Mouse (Mus musculus) stomach, embryonic 15.5 days (tissue): ENCODE results near the gene Slc30a10. TPM values are rescaled to one million over a fixed set of nuclear protein-coding genes. Genes with fewer than 3 reads are reported as not detected.

ENCODE experiments used
- ATAC-seq: fragments of 200-750 bp; cut with Nextera tagmentation; 2 replicates; pipeline ENCODE4 v1.8.0; 2017; ENCODE audit warnings: low read depth, moderate number of reproducible peaks, moderate TSS enrichment; ENCODE audit not compliant: insufficient read depth, low FRiP score
- H3K27ac ChIP-seq: fragments of 300-500 bp; sonication (generic); 2 replicates; pipeline ENCODE4 v1.5.1; 2015; ENCODE audit warnings: mild to moderate bottlenecking, inconsistent platforms
- H3K27me3 ChIP-seq: fragments of 300-500 bp; sonication (generic); replicated peaks from 2 replicates; pipeline ENCODE4 v1.6.1; 2015; ENCODE audit warnings: inconsistent platforms
- H3K36me3 ChIP-seq: fragments of 300-500 bp; sonication (generic); 2 replicates; pipeline ENCODE4 v1.6.1; 2015; ENCODE audit warnings: inconsistent platforms
- H3K4me1 ChIP-seq: fragments of 300-500 bp; sonication (generic); 2 replicates; pipeline ENCODE4 v1.6.1; 2015; ENCODE audit warnings: inconsistent platforms
- H3K4me2 ChIP-seq: fragments of 300-500 bp; sonication (generic); 2 replicates; pipeline ENCODE4 v1.6.1; 2015; ENCODE audit warnings: mild to moderate bottlenecking, inconsistent platforms
- H3K4me3 ChIP-seq: fragments of 300-500 bp; sonication (generic); replicated peaks from 2 replicates; pipeline ENCODE4 v1.5.1; 2015; ENCODE audit warnings: inconsistent platforms
- H3K9ac ChIP-seq: fragments of 300-500 bp; sonication (generic); 2 replicates; pipeline ENCODE4 v1.6.1; 2015; ENCODE audit warnings: inconsistent platforms
- H3K9me3 ChIP-seq: fragments of 300-500 bp; sonication (generic); 2 replicates; pipeline ENCODE4 v1.6.1; 2016; ENCODE audit warnings: inconsistent platforms
- WGBS: fragments of 180-500 bp; shearing (Covaris S2); methylation state at CpG from one replicate; pipeline ENCODE4 v1.1.7; 2015; 5-methylcytosine and 5-hydroxymethylcytosine counted together
- polyA plus RNA-seq: library from polyadenylated mRNA; unstranded; fragments of >200 nt; fragmentation: Nextera tagmentation; extraction: Ambion mirVana; gene quantifications from 2 replicates; pipeline ENCODE4 v1.2.1, GENCODE M21; 2015

Gene Slc30a10
- polyA plus RNA-seq, 1 experiment from 2014 or later: 1.6 TPM

- 65% methylated on average over 14 of the region's 14 CpGs for WGBS
- H3K27ac ChIP-seq: no peak overlapping the region
- no peaks in the 10 kb centered on the region for H3K4me1 ChIP-seq
- no peaks in the 10 kb centered on the region for H3K36me3 ChIP-seq
- ATAC-seq: no peak
- no peak overlapping the region for H3K9ac ChIP-seq
- no peak overlapping the region for H3K4me3 ChIP-seq
- H3K27me3 ChIP-seq: no peaks in the 10 kb centered on the region
- H3K9me3 ChIP-seq: no peaks in the 10 kb centered on the region
- H3K4me2 ChIP-seq: no peak overlapping the region
Measured at GRCm38 (mm10) chr1:185496791-185497460, 42.3 kb downstream of the Slc30a10 start.

- H3K4me3 ChIP-seq: no peak overlapping the region
- H3K27me3 ChIP-seq: no peaks in the 10 kb centered on the region
- no peak overlapping the region for H3K27ac ChIP-seq
- no peaks in the 10 kb centered on the region for H3K36me3 ChIP-seq
- WGBS: 70% methylated on average over 7 of the region's 7 CpGs
- no peak for ATAC-seq
- no peaks in the 10 kb centered on the region for H3K4me1 ChIP-seq
- H3K4me2 ChIP-seq: no peak overlapping the region
- no peaks in the 10 kb centered on the region for H3K9me3 ChIP-seq
- H3K9ac ChIP-seq: no peak overlapping the region
Measured at GRCm38 (mm10) chr1:185500602-185501001, 46.0 kb downstream of the Slc30a10 start.

GRCm38 (mm10) chr1:185501801-185502340 lies 47.2 kb downstream of the Slc30a10 start:
- no peak for ATAC-seq
- 36% methylated on average over 10 of the region's 10 CpGs for WGBS
- H3K9me3 ChIP-seq: no peaks in the 10 kb centered on the region

GRCm38 (mm10) chr1:185502550-185502949 lies 47.9 kb downstream of the Slc30a10 start:
- no peaks in the 10 kb centered on the region for H3K9me3 ChIP-seq

More at GRCm38 (mm10) chr1:185501801-185502340, 47.2 kb downstream of the Slc30a10 start:
- no peak overlapping the region for H3K4me3 ChIP-seq
- no peaks in the 10 kb centered on the region for H3K4me1 ChIP-seq
- H3K9ac ChIP-seq: no peak overlapping the region
- no peak overlapping the region for H3K4me2 ChIP-seq
- H3K36me3 ChIP-seq: no peaks in the 10 kb centered on the region
- no peak overlapping the region for H3K27ac ChIP-seq
- H3K27me3 ChIP-seq: no peaks in the 10 kb centered on the region

DNA sequence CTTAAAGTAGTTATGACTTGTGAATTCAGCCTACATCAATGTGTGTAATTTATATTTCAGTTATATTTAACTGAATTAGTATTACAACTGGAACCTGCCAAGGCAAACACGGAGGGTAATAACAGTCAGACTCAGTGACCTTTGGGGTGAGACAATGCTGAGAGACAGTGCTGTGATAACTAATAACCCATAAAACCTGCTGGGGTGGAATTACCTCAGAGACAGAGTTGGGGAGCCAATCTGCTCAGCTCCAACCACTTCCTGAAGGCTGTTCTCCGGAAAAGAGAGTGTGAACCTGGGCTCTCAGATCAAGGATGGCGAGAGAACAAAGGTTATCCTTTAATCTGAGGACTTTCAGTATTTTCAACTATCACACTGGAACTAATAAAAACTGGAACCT lies 54.4 kb downstream of the Slc30a10 start:
- H3K27ac ChIP-seq: no peak overlapping the region
- 62% methylated on average over 3 of the region's 3 CpGs for WGBS
- no peaks in the 10 kb centered on the region for H3K9me3 ChIP-seq
- H3K4me3 ChIP-seq: no peak overlapping the region
- H3K4me1 ChIP-seq: no peaks in the 10 kb centered on the region
- no peaks in the 10 kb centered on the region for H3K36me3 ChIP-seq
- no peak overlapping the region for H3K4me2 ChIP-seq
- no peak overlapping the region for H3K9ac ChIP-seq
- no peaks in the 10 kb centered on the region for H3K27me3 ChIP-seq
- no peak for ATAC-seq

More at GRCm38 (mm10) chr1:185502550-185502949, 47.9 kb downstream of the Slc30a10 start:
- WGBS: 60% methylated on average over 6 of the region's 6 CpGs
- H3K4me2 ChIP-seq: no peak overlapping the region
- ATAC-seq: no peak
- H3K27ac ChIP-seq: no peak overlapping the region
- H3K27me3 ChIP-seq: no peaks in the 10 kb centered on the region
- H3K4me3 ChIP-seq: no peak overlapping the region
- no peak overlapping the region for H3K9ac ChIP-seq
- H3K36me3 ChIP-seq: no peaks in the 10 kb centered on the region
- no peaks in the 10 kb centered on the region for H3K4me1 ChIP-seq

DNA sequence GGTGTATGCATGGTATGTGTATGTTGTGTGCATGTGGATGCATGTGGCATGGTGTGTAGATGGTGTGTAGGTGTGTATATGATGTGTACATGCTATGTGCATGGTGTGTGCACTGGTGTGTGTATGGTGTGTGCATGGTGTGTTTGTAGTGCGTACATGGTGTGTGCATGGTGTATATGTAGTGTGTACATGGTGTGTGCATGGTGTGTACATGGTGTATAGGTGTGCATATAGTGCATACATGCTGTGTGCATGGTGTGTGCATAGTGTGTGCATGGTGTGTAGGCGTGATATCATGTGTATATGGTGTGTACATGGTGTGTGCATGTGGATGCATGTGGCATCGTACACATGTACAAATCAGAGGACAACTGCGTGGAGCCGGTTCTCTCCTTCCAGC lies 56.7 kb downstream of the Slc30a10 start:
- 91% methylated on average over 5 of the region's 5 CpGs for WGBS
- H3K9ac ChIP-seq: no peak overlapping the region
- no peaks in the 10 kb centered on the region for H3K36me3 ChIP-seq
- no peak overlapping the region for H3K4me3 ChIP-seq
- no peak overlapping the region for H3K4me2 ChIP-seq
- no peaks in the 10 kb centered on the region for H3K9me3 ChIP-seq
- no peaks in the 10 kb centered on the region for H3K4me1 ChIP-seq
- ATAC-seq: no peak
- no peak overlapping the region for H3K27ac ChIP-seq
- no peaks in the 10 kb centered on the region for H3K27me3 ChIP-seq

GRCm38 (mm10) chr1:185515526-185515979 lies 60.9 kb downstream of the Slc30a10 start:
- H3K4me2 ChIP-seq: no peak overlapping the region
- H3K9me3 ChIP-seq: no peaks in the 10 kb centered on the region
- no peak overlapping the region for H3K9ac ChIP-seq
- no peaks in the 10 kb centered on the region for H3K36me3 ChIP-seq
- H3K4me1 ChIP-seq: no peaks in the 10 kb centered on the region
- peak; percentile 96 for ATAC-seq
- H3K27ac ChIP-seq: no peak overlapping the region
- 54% methylated on average over 14 of the region's 14 CpGs for WGBS
- H3K4me3 ChIP-seq: no peak overlapping the region
- no peaks in the 10 kb centered on the region for H3K27me3 ChIP-seq

DNA sequence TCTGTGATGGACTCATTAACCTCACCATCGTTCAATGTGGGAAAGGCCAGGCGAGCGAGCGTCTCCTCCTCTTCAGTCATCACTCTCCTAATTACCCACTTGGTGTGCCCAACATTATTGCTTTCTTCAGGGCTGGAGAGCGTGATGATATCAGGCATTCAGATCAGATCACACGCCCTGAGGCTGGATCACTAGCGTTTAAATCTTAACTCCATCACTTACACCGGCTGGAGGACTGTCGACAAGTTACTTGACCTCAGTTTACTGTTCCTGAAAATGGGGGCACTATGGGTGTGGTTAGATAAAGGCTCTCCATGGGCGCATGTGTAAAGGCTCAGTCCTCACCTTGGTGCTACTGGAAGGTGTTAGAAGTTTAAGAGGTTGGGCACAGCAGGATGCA lies 61.4 kb downstream of the Slc30a10 start:
- 64% methylated on average over 10 of the region's 10 CpGs for WGBS
- Histone ChIP-seq H3K4me2 (no peak overlapping the region), H3K9ac (no peak overlapping the region), H3K27ac (no peak overlapping the region), H3K27me3 (no peaks in the 10 kb centered on the region), H3K36me3 (no peaks in the 10 kb centered on the region), H3K4me1 (no peaks in the 10 kb centered on the region), H3K4me3 (no peak overlapping the region), H3K9me3 (no peaks in the 10 kb centered on the region)
- no peak for ATAC-seq

GRCm38 (mm10) chr1:185517566-185517965 lies 62.9 kb downstream of the Slc30a10 start:
- Histone ChIP-seq H3K36me3 (no peaks in the 10 kb centered on the region), H3K9ac (no peak overlapping the region), H3K4me3 (no peak overlapping the region), H3K27me3 (no peaks in the 10 kb centered on the region), H3K4me2 (no peak overlapping the region), H3K4me1 (no peaks in the 10 kb centered on the region), H3K27ac (no peak overlapping the region), H3K9me3 (no peaks in the 10 kb centered on the region)
- ATAC-seq: no peak
- 7% methylated on average over 3 of the region's 5 CpGs for WGBS

Other genes starting within 250 kb of the Slc30a10 start
- gene Iars2, start 125.5 kb upstream of the Slc30a10 start, polyA plus RNA-seq: 35.5 and 39.7 TPM in 2 replicates
- 73.5 and 98.1 TPM in 2 replicates for gene Bpnt1, start 122.7 kb upstream of the Slc30a10 start, polyA plus RNA-seq
- 153 and 156 TPM in 2 replicates for gene Eprs, start 91.8 kb upstream of the Slc30a10 start, polyA plus RNA-seq